In genomic region chr5:30482319-30482718, GRCm38 (mm10) we compare ENCODE assay signal across 9 mouse cellular contexts. TPM values are rescaled to one million over a fixed set of nuclear protein-coding genes. Genes with fewer than 3 reads are reported as not detected.
DNase-seq lines count a peak whose midpoint lies in the region; ATAC-seq and TF ChIP-seq lines count a peak whose summit lies in the region.
"Had no signal": no experiment of that assay in that cellular context is flagged by ENCODE, and none has a peak within 500 bp of the region (broad histone marks: within the 10 kb centered on the region; RNA-seq: fewer than 3 reads in every experiment).

No protein-coding gene starts in this region.

- no peak overlapping the region for H3K4me2 ChIP-seq in limb, embryonic 12.5 days
- H3K4me2 ChIP-seq: embryonic facial prominence, embryonic 13.5 days had no signal

- DNase-seq in 3T3-L1 (ENCODE audit: low read depth, low spot score) = peak; percentile 85
- DNase-seq in T-cell, adult 2 months (ENCODE audit: low spot score) = peak; percentile 30
- peak; percentile 72 to 80 for DNase-seq in cerebellum, postnatal 36 days
- peak; percentile 73 for DNase-seq in gastrocnemius, postnatal 10 days
- peak; percentile 68 for DNase-seq in kidney, adult 2 months
- DNase-seq in naive thymus-derived CD4-positive, alpha-beta T cell, adult 2 months (ENCODE audit: low read depth) = peak; percentile 55
- peak; percentile 85 for DNase-seq in testis, postnatal 10 days (ENCODE audit: low spot score)

- H3K9ac ChIP-seq in limb, embryonic 12.5 days (replicated peaks) = no peak overlapping the region
- H3K9ac ChIP-seq: embryonic facial prominence, embryonic 13.5 days had no signal

- peak; percentile 85 for TF ChIP-seq CTCF in kidney, adult 2 months (conservative IDR thresholded peaks at IDR 0.05; ENCODE audit: insufficient read depth, insufficient read length, low read depth, low read length)

- no peaks in the 10 kb centered on the region for H3K36me3 ChIP-seq in kidney, adult 2 months (ENCODE audit: control insufficient read depth, insufficient read depth, low read length)
- H3K36me3 ChIP-seq in limb, embryonic 12.5 days = no peaks in the 10 kb centered on the region
- H3K36me3 ChIP-seq: embryonic facial prominence, embryonic 13.5 days had no signal

- 18% methylated on average over 5 of the region's 5 CpGs for WGBS in kidney, adult 2 months
- WGBS in limb, embryonic 12.5 days = 12% methylated on average over 5 of the region's 5 CpGs

- no peak overlapping the region for H3K4me3 ChIP-seq in kidney, adult 2 months (ENCODE audit: insufficient read depth, low read depth, low read length)
- H3K4me3 ChIP-seq in limb, embryonic 12.5 days (replicated peaks) = no peak overlapping the region
- H3K4me3 ChIP-seq: embryonic facial prominence, embryonic 13.5 days had no signal

- H3K9me3 ChIP-seq in limb, embryonic 12.5 days = no peaks in the 10 kb centered on the region
- H3K9me3 ChIP-seq: embryonic facial prominence, embryonic 13.5 days had no signal

- no peaks in the 10 kb centered on the region for H3K27me3 ChIP-seq in kidney, adult 2 months (replicated peaks; ENCODE audit: control insufficient read depth, insufficient read depth, low read length)
- H3K27me3 ChIP-seq in limb, embryonic 12.5 days = no peaks in the 10 kb centered on the region
- H3K27me3 ChIP-seq: embryonic facial prominence, embryonic 13.5 days had no signal

- no peak for TF ChIP-seq POLR2A in kidney, adult 2 months (IDR thresholded peaks at IDR 0.05; ENCODE audit: low read depth, low read length)

- peak; percentile 59; the same call in 1 of the 2 replicates for ATAC-seq in limb, embryonic 12.5 days (ENCODE audit: insufficient number of reproducible peaks, insufficient read depth, low FRiP score, low TSS enrichment, low read depth)

- peaks cover 11% of the 10 kb centered on the region; the same call in 1 of the 2 replicates for H3K4me1 ChIP-seq in kidney, adult 2 months (ENCODE audit: control insufficient read depth, insufficient read depth, low read length)
- H3K4me1 ChIP-seq in limb, embryonic 12.5 days (replicated peaks) = no peaks in the 10 kb centered on the region
- H3K4me1 ChIP-seq: embryonic facial prominence, embryonic 13.5 days had no signal

- H3K27ac ChIP-seq in kidney, adult 2 months (ENCODE audit: insufficient read depth, low read depth, low read length) = no peak overlapping the region
- H3K27ac ChIP-seq in limb, embryonic 12.5 days = no peak overlapping the region
- H3K27ac ChIP-seq: embryonic facial prominence, embryonic 13.5 days had no signal

RNA-seq across cellular contexts. Expression of gene 1700001C02Rik, which starts 16.5 kb away (rescaled TPM):
- not detected for total RNA-seq in gastrocnemius, postnatal 10 days (2021)
- polyA plus RNA-seq in kidney, adult 2 months (2012; rRNA removed) = 0.19 TPM in 1 of 2 replicates, not detected in the other
- not detected in 2 replicates for polyA plus RNA-seq in limb, embryonic 12.5 days (2016; fragmentation: Nextera tagmentation; extraction: Ambion mirVana)
- polyA plus RNA-seq: embryonic facial prominence, embryonic 13.5 days had no signal

RNA-seq across cellular contexts. Expression of gene Otof, which starts 20.6 kb away (rescaled TPM):
- under 1 TPM; 0.35 to 0.36 TPM for total RNA-seq in gastrocnemius, postnatal 10 days (2021)
- 0.05 TPM in 1 of 2 replicates, not detected in the other for polyA plus RNA-seq in kidney, adult 2 months (2012; rRNA removed)
- 0.24 and 0.40 TPM in 2 replicates for polyA plus RNA-seq in limb, embryonic 12.5 days (2016; fragmentation: Nextera tagmentation; extraction: Ambion mirVana)

Comparison
In these comparisons a context has a peak if more than half of its experiments do, and no peak if none do; other contexts are left out.
1. DNase-seq: peak in every context shown above with its lines; median percentile 85 in 3T3-L1; 85 in testis, postnatal 10 days; 76 in cerebellum, postnatal 36 days; 73 in gastrocnemius, postnatal 10 days; 68 in kidney, adult 2 months; 55 in naive thymus-derived CD4-positive, alpha-beta T cell, adult 2 months; 30 in T-cell, adult 2 months.